Mouse (Mus musculus): Measurements from ENCODE around the gene Nfs1.

DNA sequence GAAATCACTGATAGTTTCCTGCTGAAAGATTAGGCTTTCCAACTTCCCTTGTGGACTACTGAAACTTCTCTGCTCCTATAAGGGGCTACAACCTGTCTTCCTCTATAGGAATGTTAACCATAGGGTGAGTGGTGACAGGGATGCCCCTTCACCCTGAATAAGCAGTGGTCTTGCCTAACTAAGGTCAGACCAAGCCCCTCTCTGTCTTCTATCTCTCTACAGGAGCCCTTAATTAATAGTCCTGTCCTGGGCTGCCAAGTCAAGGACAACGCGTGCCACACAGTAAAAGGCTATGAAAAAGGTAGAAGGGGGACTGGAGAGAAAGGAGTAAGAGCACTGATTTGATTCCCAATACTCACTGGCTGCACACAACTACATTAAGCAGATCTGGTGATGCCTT, 37.6 kb upstream of the Nfs1 start:
- no peak for TF ChIP-seq POLR2A (IDR thresholded peaks at IDR 0.05; ENCODE audit: insufficient read length, low read depth)
- TF ChIP-seq CEBPB (IDR thresholded peaks at IDR 0.05; ENCODE audit: insufficient read depth, poor library complexity, severe bottlenecking): no peak
- no peak for TF ChIP-seq SRF (IDR thresholded peaks at IDR 0.05; ENCODE audit: control insufficient read depth, insufficient read length, low read depth)
- no peak for TF ChIP-seq E2F4 (IDR thresholded peaks at IDR 0.05; ENCODE audit: insufficient read depth)
- no peak for TF ChIP-seq USF1 (IDR thresholded peaks at IDR 0.05; ENCODE audit: low read depth)
- no peak for TF ChIP-seq POLR2AphosphoS2 (IDR thresholded peaks at IDR 0.05; ENCODE audit: insufficient read length, low read depth)
